27 mouse cellular contexts compared by ENCODE assay signal in genomic region chr9:71981071-71981470, GRCm38 (mm10).
DNase-seq lines count a peak whose midpoint lies in the region; ATAC-seq and TF ChIP-seq lines count a peak whose summit lies in the region.
"Had no signal": no experiment of that assay in that cellular context is flagged by ENCODE, and none has a peak within 500 bp of the region (broad histone marks: within the 10 kb centered on the region; RNA-seq: fewer than 3 reads in every experiment).

No protein-coding gene starts in this region.

- no peaks in the 10 kb centered on the region for H3K27me3 ChIP-seq in midbrain, embryonic 11.5 days (ENCODE audit: control insufficient read depth, insufficient read depth, low read length)
- H3K27me3 ChIP-seq in midbrain, embryonic 13.5 days = no peaks in the 10 kb centered on the region
- no peaks in the 10 kb centered on the region for H3K27me3 ChIP-seq in intestine, embryonic 15.5 days (replicated peaks)
- no peaks in the 10 kb centered on the region for H3K27me3 ChIP-seq in intestine, postnatal 0 days (replicated peaks; ENCODE audit: control insufficient read depth, insufficient read depth, low read length)
- no peaks in the 10 kb centered on the region for H3K27me3 ChIP-seq in splenic B cell, adult 2 months (ENCODE audit: control insufficient read depth, insufficient read depth, low read length, poor library complexity, severe bottlenecking)
- H3K27me3 ChIP-seq in liver, embryonic 12.5 days (replicated peaks) = no peaks in the 10 kb centered on the region
- H3K27me3 ChIP-seq: embryonic facial prominence, embryonic 13.5 days; embryonic facial prominence, embryonic 15.5 days; forebrain, embryonic 12.5 days; Patski had no signal

- no peak for ATAC-seq in midbrain, embryonic 11.5 days (ENCODE audit: low FRiP score)
- ATAC-seq in midbrain, embryonic 13.5 days = no peak
- peak; percentile 70 for ATAC-seq in intestine, embryonic 15.5 days
- ATAC-seq in intestine, postnatal 0 days = peak; percentile 95
- ATAC-seq in liver, embryonic 12.5 days = no peak
- ATAC-seq: activated CD4-positive, CD25-positive, alpha-beta regulatory T cell, adult 4 months; forebrain, embryonic 14.5 days; forebrain, postnatal 0 days; Patski had no signal

- no peak overlapping the region for H3K4me3 ChIP-seq in midbrain, embryonic 11.5 days (ENCODE audit: low read depth, low read length)
- H3K4me3 ChIP-seq in midbrain, embryonic 13.5 days (replicated peaks) = no peak overlapping the region
- H3K4me3 ChIP-seq in intestine, embryonic 15.5 days (replicated peaks) = no peak overlapping the region
- H3K4me3 ChIP-seq in intestine, postnatal 0 days (ENCODE audit: low read depth, low read length) = no peak overlapping the region
- H3K4me3 ChIP-seq in liver, embryonic 12.5 days = no peak overlapping the region
- H3K4me3 ChIP-seq: embryonic facial prominence, embryonic 13.5 days; embryonic facial prominence, embryonic 15.5 days; erythroblast, embryonic 14.5 days; forebrain, embryonic 10.5 days; forebrain, embryonic 12.5 days had no signal

- no peak overlapping the region for H3K27ac ChIP-seq in midbrain, embryonic 11.5 days (ENCODE audit: low read depth, low read length)
- H3K27ac ChIP-seq in midbrain, embryonic 13.5 days = no peak overlapping the region
- H3K27ac ChIP-seq in intestine, embryonic 15.5 days = no peak overlapping the region
- H3K27ac ChIP-seq in intestine, postnatal 0 days (ENCODE audit: low read depth, low read length) = no peak overlapping the region
- H3K27ac ChIP-seq in liver, embryonic 12.5 days = no peak overlapping the region
- H3K27ac ChIP-seq: embryonic facial prominence, embryonic 13.5 days; embryonic facial prominence, embryonic 15.5 days; forebrain, embryonic 10.5 days; forebrain, embryonic 12.5 days had no signal

- no peak for TF ChIP-seq CTCF in intestine, postnatal 0 days (IDR thresholded peaks at IDR 0.05; ENCODE audit: low read depth)

- no peak overlapping the region for H3K4me2 ChIP-seq in midbrain, embryonic 11.5 days
- H3K4me2 ChIP-seq in midbrain, embryonic 13.5 days (replicated peaks) = no peak overlapping the region
- H3K4me2 ChIP-seq in intestine, embryonic 15.5 days (replicated peaks) = no peak overlapping the region
- no peak overlapping the region for H3K4me2 ChIP-seq in intestine, postnatal 0 days (replicated peaks; ENCODE audit: low read depth)
- H3K4me2 ChIP-seq in liver, embryonic 12.5 days = no peak overlapping the region
- H3K4me2 ChIP-seq: embryonic facial prominence, embryonic 13.5 days; embryonic facial prominence, embryonic 15.5 days; forebrain, embryonic 12.5 days had no signal

- H3K9me3 ChIP-seq in midbrain, embryonic 11.5 days (ENCODE audit: control insufficient read depth, low read length) = no peaks in the 10 kb centered on the region
- H3K9me3 ChIP-seq in midbrain, embryonic 13.5 days = no peaks in the 10 kb centered on the region
- no peaks in the 10 kb centered on the region for H3K9me3 ChIP-seq in intestine, embryonic 15.5 days
- no peaks in the 10 kb centered on the region for H3K9me3 ChIP-seq in intestine, postnatal 0 days (ENCODE audit: control insufficient read depth)
- no peaks in the 10 kb centered on the region for H3K9me3 ChIP-seq in liver, embryonic 12.5 days (replicated peaks)
- H3K9me3 ChIP-seq: embryonic facial prominence, embryonic 13.5 days; embryonic facial prominence, embryonic 15.5 days; forebrain, embryonic 10.5 days; forebrain, embryonic 12.5 days; G1E had no signal

- H3K36me3 ChIP-seq in midbrain, embryonic 11.5 days (ENCODE audit: control insufficient read depth, insufficient read depth, low read length) = no peaks in the 10 kb centered on the region
- H3K36me3 ChIP-seq in midbrain, embryonic 13.5 days = no peaks in the 10 kb centered on the region
- H3K36me3 ChIP-seq in intestine, embryonic 15.5 days = no peaks in the 10 kb centered on the region
- no peaks in the 10 kb centered on the region for H3K36me3 ChIP-seq in intestine, postnatal 0 days (ENCODE audit: control insufficient read depth, insufficient read depth)
- no peaks in the 10 kb centered on the region for H3K36me3 ChIP-seq in splenic B cell, adult 2 months (ENCODE audit: control insufficient read depth, insufficient read depth, low read length, poor library complexity, severe bottlenecking)
- no peaks in the 10 kb centered on the region for H3K36me3 ChIP-seq in liver, embryonic 12.5 days
- H3K36me3 ChIP-seq: embryonic facial prominence, embryonic 13.5 days; embryonic facial prominence, embryonic 15.5 days; forebrain, embryonic 10.5 days; forebrain, embryonic 12.5 days had no signal

- 98% methylated on average over 3 of the region's 3 CpGs for WGBS in midbrain, embryonic 11.5 days
- 92% methylated on average over 3 of the region's 3 CpGs for WGBS in midbrain, embryonic 13.5 days
- 89% methylated on average over 3 of the region's 3 CpGs for WGBS in intestine, embryonic 15.5 days
- 46% methylated on average over 3 of the region's 3 CpGs for WGBS in intestine, postnatal 0 days
- 81% methylated on average over 3 of the region's 3 CpGs for WGBS in liver, embryonic 12.5 days (ENCODE audit: insufficient replicate concordance)

- H3K9ac ChIP-seq in midbrain, embryonic 11.5 days (ENCODE audit: low read length) = no peak overlapping the region
- no peak overlapping the region for H3K9ac ChIP-seq in midbrain, embryonic 13.5 days (replicated peaks)
- no peak overlapping the region for H3K9ac ChIP-seq in intestine, embryonic 15.5 days
- no peak overlapping the region for H3K9ac ChIP-seq in intestine, postnatal 0 days (ENCODE audit: low read depth, low read length)
- H3K9ac ChIP-seq in liver, embryonic 12.5 days = no peak overlapping the region
- H3K9ac ChIP-seq: embryonic facial prominence, embryonic 13.5 days; embryonic facial prominence, embryonic 15.5 days; forebrain, embryonic 12.5 days; forebrain, postnatal 0 days had no signal

- peak; percentile 70 for DNase-seq in midbrain, embryonic 11.5 days (ENCODE audit: low spot score, missing footprints)
- DNase-seq in splenic B cell, adult 2 months (ENCODE audit: low read depth, low spot score) = peak; percentile 23
- DNase-seq in cerebellum, adult 11 months = no peak
- no peak for DNase-seq in yolk sac, embryonic 10.5 days (ENCODE audit: low spot score)
- DNase-seq: adrenal gland, adult 8-10 months; adrenal gland, postnatal 14 days; adrenal gland, postnatal 36 days; cerebellum, adult 18-20 months; cerebellum, adult 8-10 months; cerebellum, adult 9-11 months; cerebellum, postnatal 14 days; cerebellum, postnatal 36 days; embryo, embryonic 11 days; forebrain, postnatal 0 days had no signal

- peaks cover 8% of the 10 kb centered on the region for H3K4me1 ChIP-seq in midbrain, embryonic 11.5 days (ENCODE audit: control insufficient read depth, insufficient read depth, low read length)
- peaks cover 22% of the 10 kb centered on the region for H3K4me1 ChIP-seq in midbrain, embryonic 13.5 days (replicated peaks)
- H3K4me1 ChIP-seq in intestine, embryonic 15.5 days (replicated peaks) = no peaks in the 10 kb centered on the region
- no peaks in the 10 kb centered on the region for H3K4me1 ChIP-seq in intestine, postnatal 0 days (replicated peaks; ENCODE audit: control insufficient read depth, insufficient read depth, low read length)
- peaks cover 9% of the 10 kb centered on the region for H3K4me1 ChIP-seq in liver, embryonic 12.5 days

Comparison
In these comparisons a context has a peak if more than half of its experiments do, and no peak if none do; other contexts are left out.
1. ATAC-seq: peak in intestine, embryonic 15.5 days (single experiment) and intestine, postnatal 0 days (single experiment); none in midbrain, embryonic 11.5 days (single experiment), midbrain, embryonic 13.5 days (single experiment) and liver, embryonic 12.5 days (single experiment).
2. DNase-seq: peak in midbrain, embryonic 11.5 days (single experiment) and splenic B cell, adult 2 months (single experiment); none in cerebellum, adult 11 months (single experiment) and yolk sac, embryonic 10.5 days (single experiment).